Mouse (Mus musculus): ENCODE results near the gene Ccdc148. TPM values are rescaled to one million over a fixed set of nuclear protein-coding genes. Genes with fewer than 3 reads are reported as not detected.

Gene Ccdc148
- polyA plus RNA-seq, 1 experiment from 2014 or later = 8.0 TPM

- Histone ChIP-seq H3K36me3 (ENCODE audit: control insufficient read depth, insufficient read depth, low read length) (no peaks in the 10 kb centered on the region), H3K4me3 (ENCODE audit: low read depth, low read length) (no peak overlapping the region), H3K27ac (ENCODE audit: low read length) (no peak overlapping the region), H3K4me1 (ENCODE audit: control insufficient read depth, insufficient read depth, low read length) (peaks cover 7% of the 10 kb centered on the region), H3K9ac (ENCODE audit: low read depth, low read length) (no peak overlapping the region), H3K4me2 (ENCODE audit: low read length) (no peak overlapping the region), H3K27me3 (ENCODE audit: control insufficient read depth, insufficient read depth, low read depth, low read length) (no peaks in the 10 kb centered on the region), H3K9me3 (replicated peaks; ENCODE audit: control insufficient read depth, low read length, poor library complexity, severe bottlenecking) (no peaks in the 10 kb centered on the region)
- WGBS = 36% methylated on average over 4 of the region's 4 CpGs
- no peak for ATAC-seq
Observed at GRCm38 (mm10) chr2:59049686-59050085, 110.8 kb downstream of the Ccdc148 start.

DNA sequence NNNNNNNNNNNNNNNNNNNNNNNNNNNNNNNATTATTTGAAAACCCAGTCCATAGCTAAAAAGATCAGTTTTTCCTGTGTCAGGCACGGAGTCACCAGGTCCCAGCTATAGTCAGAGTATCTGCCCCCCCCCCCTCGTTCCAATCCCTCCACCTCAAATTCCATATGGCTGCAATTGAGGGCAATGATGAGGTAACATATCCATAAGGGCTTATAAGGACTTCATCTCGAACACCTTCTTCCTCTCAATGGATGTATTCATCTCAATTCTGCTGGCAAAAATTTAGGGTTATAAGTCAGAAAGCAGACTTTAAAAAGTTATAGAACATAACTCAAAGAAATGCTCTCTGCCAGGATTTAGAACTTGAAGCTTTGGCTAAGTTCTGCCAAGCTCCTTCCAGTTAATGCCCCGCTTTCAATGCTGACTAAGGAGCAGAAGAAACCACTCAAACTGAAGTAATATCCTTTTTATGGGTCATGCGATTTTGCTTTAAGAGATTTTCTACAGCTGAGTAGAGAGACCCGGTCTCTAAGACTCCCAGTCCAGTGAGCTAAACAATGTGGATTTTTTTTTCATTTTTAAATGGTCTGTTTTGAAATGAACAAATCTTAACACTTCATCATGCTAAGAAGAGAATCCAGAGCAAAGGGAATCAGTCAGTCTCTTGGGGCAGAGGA is 111.6 kb downstream of the Ccdc148 start:
- 48% methylated on average over 6 of the region's 6 CpGs for WGBS
- Histone ChIP-seq H3K36me3 (ENCODE audit: control insufficient read depth, insufficient read depth, low read length) (no peaks in the 10 kb centered on the region), H3K4me1 (ENCODE audit: control insufficient read depth, insufficient read depth, low read length) (peaks cover 7% of the 10 kb centered on the region), H3K27me3 (ENCODE audit: control insufficient read depth, insufficient read depth, low read depth, low read length) (no peaks in the 10 kb centered on the region), H3K4me3 (ENCODE audit: low read depth, low read length) (no peak overlapping the region), H3K27ac (ENCODE audit: low read length) (no peak overlapping the region), H3K9ac (ENCODE audit: low read depth, low read length) (no peak overlapping the region), H3K9me3 (replicated peaks; ENCODE audit: control insufficient read depth, low read length, poor library complexity, severe bottlenecking) (no peaks in the 10 kb centered on the region), H3K4me2 (ENCODE audit: low read length) (no peak overlapping the region)
- no peak for ATAC-seq

- Histone ChIP-seq H3K4me3 (ENCODE audit: low read depth, low read length) (no peak overlapping the region), H3K27me3 (ENCODE audit: control insufficient read depth, insufficient read depth, low read depth, low read length) (no peaks in the 10 kb centered on the region), H3K27ac (ENCODE audit: low read length) (no peak overlapping the region), H3K4me1 (ENCODE audit: control insufficient read depth, insufficient read depth, low read length) (no peaks in the 10 kb centered on the region), H3K9me3 (replicated peaks; ENCODE audit: control insufficient read depth, low read length, poor library complexity, severe bottlenecking) (no peaks in the 10 kb centered on the region), H3K36me3 (ENCODE audit: control insufficient read depth, insufficient read depth, low read length) (no peaks in the 10 kb centered on the region), H3K9ac (ENCODE audit: low read depth, low read length) (no peak overlapping the region), H3K4me2 (ENCODE audit: low read length) (no peak overlapping the region)
- ATAC-seq = no peak
- 80% methylated on average over 22 of the region's 22 CpGs for WGBS
Observed at GRCm38 (mm10) chr2:59043313-59044032, 117.0 kb downstream of the Ccdc148 start.

DNA sequence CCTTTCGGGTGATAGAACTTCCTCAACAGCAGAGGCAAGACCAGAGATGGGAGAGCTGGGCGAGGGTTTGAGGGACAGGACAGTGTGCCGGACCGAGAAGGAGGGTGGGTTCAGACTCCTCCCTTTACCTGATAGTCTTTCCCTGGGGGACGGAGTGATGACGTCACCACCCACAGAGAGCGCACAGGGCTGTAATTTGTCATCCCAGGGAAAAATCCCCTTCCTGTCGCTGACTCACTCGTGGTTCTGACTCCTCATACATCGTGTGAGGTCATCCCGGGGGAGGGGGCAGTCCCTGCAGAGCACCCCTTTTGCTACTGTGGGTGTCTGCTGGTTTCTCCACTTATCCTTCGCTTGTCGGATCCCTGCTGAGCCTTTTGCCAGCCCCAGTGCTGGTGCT is 117.9 kb downstream of the Ccdc148 start:
- Histone ChIP-seq H3K36me3 (ENCODE audit: control insufficient read depth, insufficient read depth, low read length) (no peaks in the 10 kb centered on the region), H3K9me3 (replicated peaks; ENCODE audit: control insufficient read depth, low read length, poor library complexity, severe bottlenecking) (no peaks in the 10 kb centered on the region), H3K9ac (ENCODE audit: low read depth, low read length) (no peak overlapping the region), H3K4me3 (ENCODE audit: low read depth, low read length) (no peak overlapping the region), H3K4me2 (ENCODE audit: low read length) (no peak overlapping the region), H3K27me3 (ENCODE audit: control insufficient read depth, insufficient read depth, low read depth, low read length) (no peaks in the 10 kb centered on the region), H3K4me1 (ENCODE audit: control insufficient read depth, insufficient read depth, low read length) (no peaks in the 10 kb centered on the region), H3K27ac (ENCODE audit: low read length) (no peak overlapping the region)
- ATAC-seq = peak; percentile 39; the same call in 1 of the 2 replicates
- 70% methylated on average over 13 of the region's 13 CpGs for WGBS

GRCm38 (mm10) chr2:59036433-59036832 is 124.0 kb downstream of the Ccdc148 start:
- no peak overlapping the region for H3K4me2 ChIP-seq (ENCODE audit: low read length)
- H3K4me3 ChIP-seq (ENCODE audit: low read depth, low read length) = no peak overlapping the region
- no peak overlapping the region for H3K9ac ChIP-seq (ENCODE audit: low read depth, low read length)
- no peaks in the 10 kb centered on the region for H3K4me1 ChIP-seq (ENCODE audit: control insufficient read depth, insufficient read depth, low read length)
- H3K9me3 ChIP-seq (replicated peaks; ENCODE audit: control insufficient read depth, low read length, poor library complexity, severe bottlenecking) = no peaks in the 10 kb centered on the region
- 64% methylated on average over 6 of the region's 6 CpGs for WGBS
- no peak overlapping the region for H3K27ac ChIP-seq (ENCODE audit: low read length)
- H3K36me3 ChIP-seq (ENCODE audit: control insufficient read depth, insufficient read depth, low read length) = no peaks in the 10 kb centered on the region
- H3K27me3 ChIP-seq (ENCODE audit: control insufficient read depth, insufficient read depth, low read depth, low read length) = no peaks in the 10 kb centered on the region
- ATAC-seq = no peak

GRCm38 (mm10) chr2:59035206-59035605 is 125.3 kb downstream of the Ccdc148 start:
- ATAC-seq = no peak
- no peaks in the 10 kb centered on the region for H3K27me3 ChIP-seq (ENCODE audit: control insufficient read depth, insufficient read depth, low read depth, low read length)
- H3K4me1 ChIP-seq (ENCODE audit: control insufficient read depth, insufficient read depth, low read length) = no peaks in the 10 kb centered on the region
- H3K9me3 ChIP-seq (replicated peaks; ENCODE audit: control insufficient read depth, low read length, poor library complexity, severe bottlenecking) = no peaks in the 10 kb centered on the region
- WGBS = 87% methylated on average over 3 of the region's 3 CpGs
- no peak overlapping the region for H3K9ac ChIP-seq (ENCODE audit: low read depth, low read length)
- no peaks in the 10 kb centered on the region for H3K36me3 ChIP-seq (ENCODE audit: control insufficient read depth, insufficient read depth, low read length)
- no peak overlapping the region for H3K4me2 ChIP-seq (ENCODE audit: low read length)
- H3K4me3 ChIP-seq (ENCODE audit: low read depth, low read length) = no peak overlapping the region
- no peak overlapping the region for H3K27ac ChIP-seq (ENCODE audit: low read length)

GRCm38 (mm10) chr2:59034281-59034680 is 126.2 kb downstream of the Ccdc148 start:
- Histone ChIP-seq H3K27me3 (ENCODE audit: control insufficient read depth, insufficient read depth, low read depth, low read length) (no peaks in the 10 kb centered on the region), H3K4me2 (ENCODE audit: low read length) (no peak overlapping the region), H3K27ac (ENCODE audit: low read length) (no peak overlapping the region), H3K9me3 (replicated peaks; ENCODE audit: control insufficient read depth, low read length, poor library complexity, severe bottlenecking) (no peaks in the 10 kb centered on the region), H3K9ac (ENCODE audit: low read depth, low read length) (no peak overlapping the region), H3K4me3 (ENCODE audit: low read depth, low read length) (no peak overlapping the region), H3K4me1 (ENCODE audit: control insufficient read depth, insufficient read depth, low read length) (no peaks in the 10 kb centered on the region), H3K36me3 (ENCODE audit: control insufficient read depth, insufficient read depth, low read length) (no peaks in the 10 kb centered on the region)
- 81% methylated on average over 6 of the region's 6 CpGs for WGBS
- no peak for ATAC-seq

- H3K4me3 ChIP-seq (ENCODE audit: low read depth, low read length) = no peak overlapping the region
- no peaks in the 10 kb centered on the region for H3K9me3 ChIP-seq (replicated peaks; ENCODE audit: control insufficient read depth, low read length, poor library complexity, severe bottlenecking)
- H3K9ac ChIP-seq (ENCODE audit: low read depth, low read length) = no peak overlapping the region
- H3K27me3 ChIP-seq (ENCODE audit: control insufficient read depth, insufficient read depth, low read depth, low read length) = no peaks in the 10 kb centered on the region
- no peak overlapping the region for H3K4me2 ChIP-seq (ENCODE audit: low read length)
- H3K27ac ChIP-seq (ENCODE audit: low read length) = no peak overlapping the region
- no peak for ATAC-seq
- H3K36me3 ChIP-seq (ENCODE audit: control insufficient read depth, insufficient read depth, low read length) = no peaks in the 10 kb centered on the region
- no peaks in the 10 kb centered on the region for H3K4me1 ChIP-seq (ENCODE audit: control insufficient read depth, insufficient read depth, low read length)
- 88% methylated on average over 3 of the region's 3 CpGs for WGBS
Observed at GRCm38 (mm10) chr2:59024558-59024957, 135.9 kb downstream of the Ccdc148 start.

DNA sequence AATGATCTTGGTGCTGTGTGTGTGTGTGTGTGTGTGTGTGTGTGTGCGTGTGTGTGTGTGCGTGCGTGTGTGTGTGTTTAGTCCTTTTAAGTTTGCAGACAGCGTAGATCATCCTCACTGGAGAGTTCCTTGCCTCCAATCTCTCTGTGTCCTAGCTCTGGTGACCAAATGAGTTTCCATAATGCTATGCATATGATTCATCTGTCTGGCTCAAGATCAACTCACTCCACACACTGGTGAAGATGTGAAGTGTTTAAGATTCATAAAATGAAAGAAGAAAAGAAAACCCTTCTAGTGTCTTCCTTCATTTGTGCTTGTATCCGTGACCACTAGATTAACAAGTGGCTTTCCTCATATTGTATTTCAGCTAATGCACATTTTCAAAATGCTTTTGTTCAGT is 153.1 kb downstream of the Ccdc148 start:
- Histone ChIP-seq H3K9ac (ENCODE audit: low read depth, low read length) (no peak overlapping the region), H3K27me3 (ENCODE audit: control insufficient read depth, insufficient read depth, low read depth, low read length) (no peaks in the 10 kb centered on the region)
- ATAC-seq = no peak

More for the DNA sequence above, 153.1 kb downstream of the Ccdc148 start:
- H3K36me3 ChIP-seq (ENCODE audit: control insufficient read depth, insufficient read depth, low read length) = no peaks in the 10 kb centered on the region
- WGBS = 93% methylated on average over 5 of the region's 5 CpGs
- H3K9me3 ChIP-seq (replicated peaks; ENCODE audit: control insufficient read depth, low read length, poor library complexity, severe bottlenecking) = no peaks in the 10 kb centered on the region
- no peak overlapping the region for H3K4me3 ChIP-seq (ENCODE audit: low read depth, low read length)
- no peak overlapping the region for H3K27ac ChIP-seq (ENCODE audit: low read length)
- no peaks in the 10 kb centered on the region for H3K4me1 ChIP-seq (ENCODE audit: control insufficient read depth, insufficient read depth, low read length)
- no peak overlapping the region for H3K4me2 ChIP-seq (ENCODE audit: low read length)

Measured in midbrain, embryonic 16.5 days (tissue).